ENCODE assay signal across 11 mouse cellular contexts in genomic region chr11:4984799-4985198, GRCm38 (mm10).
"Had no signal": no experiment of that assay in that cellular context is flagged by ENCODE, and none has a peak within 500 bp of the region (broad histone marks: within the 10 kb centered on the region; RNA-seq: fewer than 3 reads in every experiment).

No protein-coding gene starts in this region.

- H3K9ac ChIP-seq: intestine, embryonic 15.5 days; kidney, embryonic 15.5 days had no signal

- DNase-seq: kidney, adult 18-20 months; lung, adult 2 months; right cerebral cortex, postnatal 14 days; thymus, postnatal 36 days had no signal

- H3K27me3 ChIP-seq: intestine, embryonic 15.5 days; kidney, embryonic 15.5 days had no signal

- ATAC-seq: intestine, embryonic 15.5 days; lung, postnatal 0 days; midbrain, embryonic 16.5 days had no signal

- H3K27ac ChIP-seq: intestine, embryonic 15.5 days; kidney, embryonic 15.5 days; layer of hippocampus, adult 2 months; limb, embryonic 10.5 days; midbrain, embryonic 12.5 days had no signal

- H3K4me3 ChIP-seq: intestine, embryonic 15.5 days; kidney, embryonic 15.5 days; layer of hippocampus, adult 2 months; limb, embryonic 10.5 days; midbrain, embryonic 12.5 days had no signal

- H3K36me3 ChIP-seq: intestine, embryonic 15.5 days; kidney, embryonic 15.5 days had no signal

- H3K9me3 ChIP-seq: intestine, embryonic 15.5 days; kidney, embryonic 15.5 days; limb, embryonic 10.5 days; midbrain, embryonic 12.5 days had no signal
